Mouse (Mus musculus): ENCODE measurements around the gene Qars. TPM values are rescaled to one million over a fixed set of nuclear protein-coding genes. Genes with fewer than 3 reads are reported as not detected.

The Qars gene
- polyA plus RNA-seq, 1 experiment from 2014 or later, result 117 TPM

DNA sequence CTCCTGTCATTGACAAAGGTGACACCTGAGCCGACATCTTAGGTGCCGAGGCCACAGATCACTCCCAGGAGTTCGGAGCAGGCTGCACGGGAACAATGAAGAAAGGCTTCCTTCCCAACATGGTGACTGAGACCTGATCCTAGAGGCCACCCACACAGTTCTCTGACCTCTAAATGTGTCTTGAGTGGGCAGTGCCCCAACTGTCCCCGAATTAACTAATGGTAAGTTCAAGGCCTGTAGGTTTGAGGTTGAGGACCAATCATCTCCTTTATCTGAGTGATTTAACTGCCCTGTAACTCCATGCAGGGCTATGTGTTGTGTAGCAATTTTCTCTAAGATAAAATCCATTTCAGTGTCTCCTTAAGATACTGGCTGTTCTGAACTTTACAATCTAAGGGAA, 38.1 kb upstream of the Qars start:
- no peak for ATAC-seq (ENCODE audit: low FRiP score, low TSS enrichment)
- 27% methylated on average over 5 of the region's 5 CpGs for WGBS
- peaks cover 21% of the 10 kb centered on the region for H3K36me3 ChIP-seq (ENCODE audit: control insufficient read depth, insufficient read depth, low read length)

DNA sequence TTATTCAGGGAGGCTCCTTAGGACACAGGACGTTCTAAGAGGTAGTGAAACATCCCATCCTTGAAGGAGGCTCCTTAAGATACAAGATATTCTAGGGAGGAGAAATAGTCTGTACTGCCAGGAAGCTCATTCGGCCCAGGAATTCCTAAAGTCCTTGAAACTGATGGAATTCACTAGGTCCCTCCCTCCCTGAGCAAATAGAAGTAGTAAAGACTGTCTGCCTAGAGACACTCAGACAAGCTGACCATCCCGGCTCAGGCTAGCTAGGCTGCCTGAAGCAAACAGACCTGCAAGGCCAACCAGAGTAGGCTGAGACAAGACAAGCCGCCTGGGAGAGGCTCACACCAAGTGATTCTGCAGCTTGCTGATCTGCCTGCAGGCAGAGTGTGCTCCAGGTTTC, 37.7 kb upstream of the Qars start:
- Histone ChIP-seq H3K27me3 (ENCODE audit: control insufficient read depth, insufficient read depth, low read length) (no peaks in the 10 kb centered on the region), H3K36me3 (ENCODE audit: control insufficient read depth, insufficient read depth, low read length) (peaks cover 17% of the 10 kb centered on the region), H3K4me1 (ENCODE audit: control insufficient read depth, insufficient read depth, low read length) (no peaks in the 10 kb centered on the region), H3K9me3 (ENCODE audit: control insufficient read depth, low read length) (peaks cover 3% of the 10 kb centered on the region; the same call in 1 of the 2 replicates), H3K4me2 (replicated peaks; ENCODE audit: low read depth, low read length) (no peak overlapping the region), H3K4me3 (ENCODE audit: low read length) (no peak overlapping the region), H3K27ac (ENCODE audit: low read depth, low read length) (no peak overlapping the region), H3K9ac (ENCODE audit: low read depth, low read length) (no peak overlapping the region)
- 60% methylated on average over 4 of the region's 4 CpGs for WGBS
- no peak for ATAC-seq (ENCODE audit: low FRiP score, low TSS enrichment)

More for the DNA sequence above, 38.1 kb upstream of the Qars start:
- Histone ChIP-seq H3K4me1 (ENCODE audit: control insufficient read depth, insufficient read depth, low read length) (no peaks in the 10 kb centered on the region), H3K27me3 (ENCODE audit: control insufficient read depth, insufficient read depth, low read length) (no peaks in the 10 kb centered on the region), H3K4me3 (ENCODE audit: low read length) (no peak overlapping the region), H3K9me3 (ENCODE audit: control insufficient read depth, low read length) (peaks cover 3% of the 10 kb centered on the region; the same call in 1 of the 2 replicates), H3K9ac (ENCODE audit: low read depth, low read length) (no peak overlapping the region), H3K4me2 (replicated peaks; ENCODE audit: low read depth, low read length) (no peak overlapping the region), H3K27ac (ENCODE audit: low read depth, low read length) (no peak overlapping the region)

GRCm38 (mm10) chr9:108474528-108474927, 33.0 kb upstream of the Qars start:
- no peaks in the 10 kb centered on the region for H3K9me3 ChIP-seq (ENCODE audit: control insufficient read depth, low read length)
- no peak overlapping the region for H3K4me2 ChIP-seq (replicated peaks; ENCODE audit: low read depth, low read length)
- no peak overlapping the region for H3K27ac ChIP-seq (ENCODE audit: low read depth, low read length)
- H3K4me1 ChIP-seq (ENCODE audit: control insufficient read depth, insufficient read depth, low read length), result peaks cover 6% of the 10 kb centered on the region
- no peaks in the 10 kb centered on the region for H3K27me3 ChIP-seq (ENCODE audit: control insufficient read depth, insufficient read depth, low read length)
- no peak overlapping the region for H3K9ac ChIP-seq (ENCODE audit: low read depth, low read length)
- 55% methylated on average over 1 of the region's 1 CpGs for WGBS
- no peak overlapping the region for H3K4me3 ChIP-seq (ENCODE audit: low read length)
- H3K36me3 ChIP-seq (ENCODE audit: control insufficient read depth, insufficient read depth, low read length), result no peaks in the 10 kb centered on the region
- no peak for ATAC-seq (ENCODE audit: low FRiP score, low TSS enrichment)

GRCm38 (mm10) chr9:108478638-108479156, 28.8 kb upstream of the Qars start:
- Histone ChIP-seq H3K36me3 (ENCODE audit: control insufficient read depth, insufficient read depth, low read length) (peaks cover 25% of the 10 kb centered on the region), H3K9ac (ENCODE audit: low read depth, low read length) (peak overlapping the region; percentile 52; the same call in 1 of the 2 replicates), H3K4me3 (ENCODE audit: low read length) (peak overlapping the region; percentile 41), H3K4me1 (ENCODE audit: control insufficient read depth, insufficient read depth, low read length) (peaks cover 17% of the 10 kb centered on the region), H3K9me3 (ENCODE audit: control insufficient read depth, low read length) (no peaks in the 10 kb centered on the region), H3K27ac (ENCODE audit: low read depth, low read length) (peak overlapping the region; percentile 92), H3K4me2 (replicated peaks; ENCODE audit: low read depth, low read length) (peak overlapping the region; percentile 53), H3K27me3 (ENCODE audit: control insufficient read depth, insufficient read depth, low read length) (no peaks in the 10 kb centered on the region)
- 1% methylated on average over 20 of the region's 20 CpGs for WGBS
- ATAC-seq (ENCODE audit: low FRiP score, low TSS enrichment), result peak; percentile 82

- 36% methylated on average over 11 of the region's 11 CpGs for WGBS
- H3K27ac ChIP-seq (ENCODE audit: low read depth, low read length), result peak overlapping the region; percentile 92
- H3K4me2 ChIP-seq (replicated peaks; ENCODE audit: low read depth, low read length), result peak overlapping the region; percentile 53
- H3K9me3 ChIP-seq (ENCODE audit: control insufficient read depth, low read length), result no peaks in the 10 kb centered on the region
- H3K4me3 ChIP-seq (ENCODE audit: low read length), result peak overlapping the region; percentile 41; the same call in 1 of the 2 replicates
- H3K9ac ChIP-seq (ENCODE audit: low read depth, low read length), result no peak overlapping the region
- peaks cover 17% of the 10 kb centered on the region for H3K4me1 ChIP-seq (ENCODE audit: control insufficient read depth, insufficient read depth, low read length)
- H3K27me3 ChIP-seq (ENCODE audit: control insufficient read depth, insufficient read depth, low read length), result no peaks in the 10 kb centered on the region
- no peak; the same call in 1 of the 2 replicates for ATAC-seq (ENCODE audit: low FRiP score, low TSS enrichment)
- peaks cover 30% of the 10 kb centered on the region for H3K36me3 ChIP-seq (ENCODE audit: control insufficient read depth, insufficient read depth, low read length)
Measured at GRCm38 (mm10) chr9:108479241-108479640, 28.3 kb upstream of the Qars start.

DNA sequence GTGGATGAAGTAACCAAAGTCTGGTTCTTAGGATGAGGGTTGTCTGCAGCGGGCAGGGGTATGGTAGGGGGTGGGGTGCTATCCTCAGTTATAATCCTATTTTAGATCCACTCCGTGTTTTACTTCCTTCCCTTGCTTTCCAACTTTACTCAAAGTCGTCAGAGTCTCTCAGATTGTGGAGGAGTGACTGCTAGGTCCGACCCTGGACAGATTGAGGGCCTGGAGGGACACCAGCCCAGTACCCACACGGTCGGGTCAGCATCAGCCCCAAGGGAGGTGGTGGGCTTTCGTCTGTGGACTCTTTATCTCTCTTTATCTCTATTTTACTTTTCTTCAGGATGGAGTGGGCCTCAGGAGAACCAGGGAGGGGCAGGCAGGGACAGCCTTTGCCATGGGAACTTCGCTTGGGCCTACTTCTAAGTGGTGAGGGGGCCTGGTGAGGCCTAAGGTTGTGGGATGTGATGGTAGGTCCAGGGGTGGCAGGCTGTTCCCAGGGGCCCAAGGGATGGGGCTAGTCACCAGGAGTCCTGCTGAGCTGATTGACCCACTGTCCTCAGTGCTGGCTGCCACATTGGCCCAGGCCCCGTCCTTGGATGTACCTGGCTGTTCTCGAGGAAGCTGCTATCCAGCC, 27.7 kb upstream of the Qars start, which contains the start of gene Lamb2:
Gene Lamb2, plus strand, starts transcription at position 16 of the 631 bp plus-strand sequence.
- Histone ChIP-seq H3K4me2 (replicated peaks; ENCODE audit: low read depth, low read length) (peak within 1 kb of the TSS; percentile 84), H3K27me3 (ENCODE audit: control insufficient read depth, insufficient read depth, low read length) (no peaks in the 10 kb centered on the region), H3K27ac (ENCODE audit: low read depth, low read length) (peak within 1 kb of the TSS; percentile 92), H3K4me3 (ENCODE audit: low read length) (peak within 1 kb of the TSS; percentile 55), H3K9ac (ENCODE audit: low read depth, low read length) (peak within 1 kb of the TSS; percentile 73), H3K4me1 (ENCODE audit: control insufficient read depth, insufficient read depth, low read length) (peaks cover 17% of the 10 kb centered on the region), H3K36me3 (ENCODE audit: control insufficient read depth, insufficient read depth, low read length) (peaks cover 34% of the 10 kb centered on the region), H3K9me3 (ENCODE audit: control insufficient read depth, low read length) (no peaks in the 10 kb centered on the region)
- peak; percentile 72 for ATAC-seq (ENCODE audit: low FRiP score, low TSS enrichment)
- WGBS, result 8% methylated on average over 10 of the region's 10 CpGs

DNA sequence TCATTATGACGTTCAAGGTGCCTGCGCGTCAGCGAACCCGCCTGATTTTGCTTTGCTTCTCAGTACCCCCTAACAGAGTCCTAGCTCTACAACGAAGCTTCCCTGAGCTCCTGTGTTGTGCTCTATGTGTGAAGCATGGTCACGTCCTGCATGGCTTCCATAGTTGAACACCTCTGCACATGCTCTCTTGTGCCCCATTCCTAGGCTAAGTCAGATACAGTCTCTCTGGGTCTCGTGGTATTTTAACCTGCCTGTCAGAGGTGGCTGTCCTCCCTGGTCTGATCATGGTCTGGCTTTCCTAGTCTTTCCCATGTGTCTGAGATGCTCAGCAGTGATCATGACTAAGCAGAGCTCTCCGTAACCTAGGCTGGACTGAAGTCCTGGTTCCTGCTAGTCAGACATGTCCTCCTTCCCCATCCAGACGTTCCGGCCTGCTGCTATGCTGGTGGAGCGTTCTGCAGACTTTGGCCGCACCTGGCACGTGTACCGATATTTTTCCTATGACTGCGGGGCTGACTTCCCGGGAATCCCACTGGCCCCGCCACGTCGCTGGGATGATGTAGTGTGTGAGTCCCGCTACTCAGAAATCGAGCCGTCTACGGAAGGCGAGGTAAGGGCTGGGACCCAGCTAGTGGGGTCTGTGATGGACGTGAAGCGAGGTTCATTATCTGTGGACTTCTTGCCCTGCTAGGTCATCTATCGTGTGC, 26.5 kb upstream of the Qars start:
- H3K9ac ChIP-seq (ENCODE audit: low read depth, low read length), result no peak overlapping the region
- ATAC-seq (ENCODE audit: low FRiP score, low TSS enrichment), result no peak
- 89% methylated on average over 28 of the region's 28 CpGs for WGBS

DNA sequence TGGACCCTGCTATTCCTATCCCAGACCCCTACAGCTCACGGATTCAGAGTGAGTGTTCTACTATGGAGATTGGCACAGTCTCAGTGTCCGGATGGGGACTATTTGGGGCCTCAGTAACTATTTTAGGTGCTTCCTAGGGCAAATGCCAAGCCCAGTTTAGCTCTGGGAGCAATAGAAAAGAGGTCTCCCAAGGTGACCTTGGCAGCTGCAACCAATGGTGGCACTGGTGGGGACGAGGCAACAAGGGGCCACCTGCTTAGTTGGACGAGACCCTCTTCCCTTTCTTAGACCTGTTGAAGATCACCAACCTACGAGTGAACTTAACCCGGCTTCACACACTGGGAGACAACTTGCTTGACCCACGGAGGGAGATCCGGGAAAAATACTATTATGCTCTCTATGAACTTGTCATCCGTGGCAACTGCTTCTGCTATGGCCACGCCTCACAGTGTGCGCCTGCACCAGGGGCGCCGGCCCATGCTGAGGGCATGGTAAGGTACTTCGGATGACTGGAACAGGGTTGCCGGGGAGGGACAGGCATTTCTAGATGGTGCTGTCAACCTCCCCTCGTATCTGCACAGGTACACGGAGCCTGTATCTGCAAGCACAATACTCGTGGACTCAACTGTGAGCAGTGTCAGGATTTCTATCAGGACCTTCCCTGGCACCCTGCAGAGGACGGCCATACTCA, 25.8 kb upstream of the Qars start:
- no peak overlapping the region for H3K4me2 ChIP-seq (replicated peaks; ENCODE audit: low read depth, low read length)
- H3K4me1 ChIP-seq (ENCODE audit: control insufficient read depth, insufficient read depth, low read length), result peaks cover 17% of the 10 kb centered on the region
- no peak overlapping the region for H3K4me3 ChIP-seq (ENCODE audit: low read length)
- peaks cover 53% of the 10 kb centered on the region for H3K36me3 ChIP-seq (ENCODE audit: control insufficient read depth, insufficient read depth, low read length)
- no peaks in the 10 kb centered on the region for H3K9me3 ChIP-seq (ENCODE audit: control insufficient read depth, low read length)
- WGBS, result 92% methylated on average over 19 of the region's 19 CpGs
- no peaks in the 10 kb centered on the region for H3K27me3 ChIP-seq (ENCODE audit: control insufficient read depth, insufficient read depth, low read length)
- no peak overlapping the region for H3K9ac ChIP-seq (ENCODE audit: low read depth, low read length)
- ATAC-seq (ENCODE audit: low FRiP score, low TSS enrichment), result no peak
- H3K27ac ChIP-seq (ENCODE audit: low read depth, low read length), result no peak overlapping the region

More for the DNA sequence above, 26.5 kb upstream of the Qars start:
- Histone ChIP-seq H3K27ac (ENCODE audit: low read depth, low read length) (no peak overlapping the region), H3K4me3 (ENCODE audit: low read length) (peak overlapping the region; percentile 55; the same call in 1 of the 2 replicates), H3K4me2 (replicated peaks; ENCODE audit: low read depth, low read length) (peak overlapping the region; percentile 84), H3K4me1 (ENCODE audit: control insufficient read depth, insufficient read depth, low read length) (peaks cover 17% of the 10 kb centered on the region), H3K36me3 (ENCODE audit: control insufficient read depth, insufficient read depth, low read length) (peaks cover 46% of the 10 kb centered on the region), H3K27me3 (ENCODE audit: control insufficient read depth, insufficient read depth, low read length) (no peaks in the 10 kb centered on the region), H3K9me3 (ENCODE audit: control insufficient read depth, low read length) (no peaks in the 10 kb centered on the region)

Data from kidney, embryonic 14.5 days (tissue).